Mouse (Mus musculus) CD8-positive naive resting alpha-beta T cell, adult 2 months (primary cell): ENCODE data around the gene Ush2a.

Experiments
- DNase-seq, 2 experiments: peaks; one replicate each; pipeline ENCODE4 v3.0.0; 2022; ENCODE audit warnings: low read depth in 2 of 2, low spot score in 2 of 2

Ush2a gene

DNA sequence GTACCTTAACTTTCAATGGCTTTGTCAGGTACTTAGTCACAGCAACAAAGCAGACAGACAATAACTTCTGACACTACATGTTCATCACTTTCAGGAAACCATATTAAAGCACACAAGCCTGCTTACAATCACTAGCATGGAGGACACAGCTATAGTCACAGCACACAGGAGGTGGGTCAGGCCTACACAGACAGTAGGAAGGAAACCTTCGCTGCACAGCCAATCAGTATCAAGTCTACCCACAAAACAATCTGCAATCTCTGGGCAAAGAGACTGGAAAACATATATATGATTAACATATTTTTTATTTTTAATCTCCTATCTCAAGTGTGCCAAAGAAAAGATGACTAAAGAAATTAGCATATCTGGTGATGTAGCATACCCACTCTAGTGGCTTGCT is 743.0 kb downstream of the Ush2a start:
- DNase-seq, result no peak

DNA sequence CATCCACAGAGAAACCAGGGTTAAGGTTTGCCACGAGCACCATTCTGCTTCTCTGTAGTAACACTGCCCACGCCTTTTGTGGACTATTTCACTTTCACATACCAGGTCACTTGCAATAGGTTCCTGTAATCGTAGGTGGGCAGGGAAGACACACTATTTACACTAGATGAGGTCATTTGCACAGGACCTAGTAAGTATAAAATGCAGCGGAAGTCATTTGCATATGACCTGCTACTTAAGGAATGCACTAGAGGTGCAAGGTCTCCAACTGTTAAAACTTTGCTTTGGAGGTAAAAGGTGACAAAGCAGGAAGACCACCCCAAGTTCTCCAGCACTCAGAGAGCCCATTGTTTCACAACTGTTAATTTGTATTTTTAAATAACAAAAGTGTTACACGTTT is 744.4 kb downstream of the Ush2a start:
- DNase-seq, result no peak

DNA sequence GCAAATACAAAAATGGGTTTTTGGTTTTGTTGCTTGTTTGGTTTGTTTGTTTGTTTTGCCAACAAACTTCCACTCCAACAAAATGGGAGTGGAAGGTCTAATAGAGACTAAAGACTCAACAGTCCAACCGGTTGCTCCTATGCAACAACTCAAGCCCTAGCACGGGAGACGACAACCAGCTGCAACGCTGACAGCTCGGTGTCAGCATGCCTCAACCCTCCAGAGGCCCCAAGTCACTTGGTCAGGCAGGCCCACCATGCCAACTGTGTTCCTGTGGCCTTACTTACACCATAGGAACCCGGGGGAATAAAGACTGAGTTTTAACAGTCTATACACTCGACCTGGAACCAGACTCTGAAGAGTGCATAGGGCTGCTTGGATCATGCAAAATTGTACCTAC is 745.0 kb downstream of the Ush2a start:
- DNase-seq, result no peak

DNA sequence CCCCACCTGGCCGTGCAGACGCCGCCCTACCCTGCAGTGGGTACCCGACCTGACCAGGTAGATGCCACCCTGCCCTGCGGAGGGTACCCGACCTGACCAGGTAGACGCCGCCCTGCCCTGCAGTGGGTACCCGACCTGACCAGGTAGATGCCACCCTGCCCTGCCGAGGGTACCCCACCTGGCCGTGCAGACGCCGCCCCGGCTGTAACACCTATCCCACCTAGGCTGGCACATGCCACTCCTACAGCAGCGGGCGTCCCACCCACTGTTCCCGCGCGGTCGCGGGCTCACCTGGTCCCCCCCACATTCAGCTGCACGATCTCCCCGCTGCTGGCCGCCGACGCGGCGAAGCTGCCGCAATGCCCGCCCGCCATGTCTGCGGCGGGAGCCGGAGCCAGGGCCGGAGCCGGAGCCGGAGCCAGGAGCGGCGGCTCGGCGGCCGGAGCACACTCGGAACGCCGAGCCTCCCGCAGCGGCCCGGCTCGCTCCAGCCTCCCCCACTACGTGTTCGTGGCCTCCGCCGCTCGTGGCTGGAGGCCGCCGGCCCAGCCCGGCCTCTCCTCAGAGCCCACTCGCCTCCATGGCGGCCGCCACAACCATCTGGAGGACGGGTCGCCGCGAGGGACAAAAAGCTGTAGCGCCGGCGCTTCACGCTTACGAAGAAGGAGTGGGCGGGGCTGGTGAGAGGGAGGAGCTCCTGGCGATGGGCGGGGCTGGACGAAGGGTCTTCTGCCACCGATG is 745.6 kb downstream of the Ush2a start, which contains the start of gene Kctd3:
Gene Kctd3, minus strand, starts transcription at position 603 of the 741 bp plus-strand sequence.
- DNase-seq, result peak; percentile 90 to 93

DNA sequence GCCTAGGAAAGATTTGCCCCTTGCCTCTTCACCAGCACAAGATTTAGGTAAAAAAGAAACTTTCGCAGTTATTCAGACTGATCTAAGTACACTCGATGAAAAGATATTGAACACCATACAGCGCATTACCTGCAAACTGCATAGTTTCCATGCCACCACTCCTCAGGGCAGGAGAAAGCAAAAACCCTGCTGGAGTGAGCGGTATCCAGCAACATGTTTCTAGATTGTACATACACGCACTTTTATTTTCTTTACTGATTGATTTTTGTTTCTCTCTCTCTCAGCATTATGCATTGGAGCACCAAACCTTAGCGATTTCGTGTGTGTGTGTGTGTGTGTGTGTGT is 746.1 kb downstream of the Ush2a start:
- no peak for DNase-seq

DNA sequence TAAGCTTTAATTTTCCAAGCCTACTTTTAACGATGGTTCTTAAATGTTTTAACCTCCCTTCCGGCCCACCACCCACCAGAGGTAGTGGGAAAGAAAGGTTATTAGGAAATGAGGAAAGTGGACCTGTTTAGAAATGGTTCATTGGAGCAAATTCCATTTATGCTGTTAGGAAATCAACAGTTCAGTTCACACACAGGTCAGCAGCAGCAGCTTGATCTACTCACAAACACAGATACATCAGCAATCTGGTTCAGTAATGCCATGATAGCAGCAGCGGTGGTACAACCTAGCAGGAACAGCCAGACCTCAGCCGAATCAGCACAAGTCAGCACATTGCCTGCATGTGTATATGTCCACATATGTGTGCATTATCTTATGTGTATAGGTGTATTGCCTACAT is 748.8 kb downstream of the Ush2a start:
- DNase-seq, result no peak

DNA sequence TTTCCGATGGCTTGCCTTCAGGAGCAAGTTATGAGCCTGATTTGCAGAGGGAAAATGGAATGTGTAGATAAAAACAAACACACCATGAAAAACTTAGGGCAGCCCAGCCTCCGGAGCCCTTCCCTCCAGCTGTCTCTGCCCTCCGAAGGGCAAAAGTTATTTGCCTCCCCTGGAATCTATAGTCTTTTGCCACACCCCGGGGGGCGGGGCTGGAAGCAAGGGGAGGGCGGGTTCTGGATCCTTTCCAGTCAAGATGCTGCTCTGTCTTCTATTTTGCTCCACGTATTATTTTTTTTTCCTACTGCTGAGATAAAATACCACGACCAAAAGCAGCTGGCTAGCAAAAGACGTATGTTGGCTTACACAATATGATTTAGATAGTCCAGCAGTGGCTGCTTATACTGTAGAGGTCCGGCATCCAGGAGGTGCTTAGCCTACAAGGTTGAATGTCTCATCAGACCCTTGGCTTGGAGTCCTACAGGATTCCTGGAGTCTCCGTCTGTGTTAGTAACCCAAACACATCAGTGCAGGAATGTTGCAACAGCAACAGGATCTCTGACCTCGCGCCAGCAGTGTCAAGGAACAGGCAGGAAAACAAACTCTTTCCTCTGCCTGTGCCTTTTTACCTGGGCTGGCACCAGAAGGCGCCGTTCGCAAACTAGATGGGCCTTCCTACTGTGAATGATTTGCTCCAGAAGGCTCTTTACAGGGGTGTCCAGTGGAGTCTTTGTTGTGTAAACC is 751.2 kb downstream of the Ush2a start:
- no peak for DNase-seq

DNA sequence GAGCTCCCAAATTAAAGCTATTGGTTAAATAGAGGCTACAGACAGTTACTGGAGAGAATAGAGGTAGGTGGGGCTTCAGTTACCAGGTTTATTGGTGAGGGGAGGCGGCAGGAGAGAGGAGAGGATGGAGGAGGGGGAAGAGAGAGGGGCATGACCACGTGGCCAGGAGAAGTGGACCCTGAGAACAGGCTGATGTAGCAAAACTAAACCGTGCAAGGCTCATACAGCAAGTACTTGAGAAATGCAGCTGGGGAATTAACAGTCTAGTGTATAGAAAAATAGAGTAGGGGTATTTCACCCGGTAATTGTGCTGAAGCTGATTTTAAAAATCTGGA is 751.7 kb downstream of the Ush2a start:
- DNase-seq, result no peak
